20 mouse cellular contexts compared by ENCODE assay signal in genomic region chr2:127968944-127969343, GRCm38 (mm10).
A peak's percentile ranks its signal among the peaks of the same experiment; 100 is the strongest.
DNase-seq lines count a peak whose midpoint lies in the region; ATAC-seq lines count a peak whose summit lies in the region.
"Had no signal": no experiment of that assay in that cellular context is flagged by ENCODE, and none has a peak within 500 bp of the region (broad histone marks: within the 10 kb centered on the region; RNA-seq: fewer than 3 reads in every experiment).

No protein-coding gene starts in this region.

- no peaks in the 10 kb centered on the region for H3K27me3 ChIP-seq in liver, embryonic 11.5 days (replicated peaks; ENCODE audit: control insufficient read depth, insufficient read depth, low read length)
- H3K27me3 ChIP-seq: embryonic facial prominence, embryonic 12.5 days; forebrain, embryonic 13.5 days; hindbrain, embryonic 13.5 days had no signal

- H3K27ac ChIP-seq in liver, embryonic 11.5 days (ENCODE audit: low read depth, low read length), result no peak overlapping the region
- H3K27ac ChIP-seq: embryonic facial prominence, embryonic 12.5 days; forebrain, embryonic 13.5 days; hindbrain, embryonic 13.5 days; hindbrain, postnatal 0 days had no signal

- no peak overlapping the region for H3K4me3 ChIP-seq in liver, embryonic 11.5 days (ENCODE audit: low read depth, low read length)
- H3K4me3 ChIP-seq: embryonic facial prominence, embryonic 12.5 days; forebrain, embryonic 13.5 days; hindbrain, embryonic 13.5 days had no signal

- H3K4me1 ChIP-seq in liver, embryonic 11.5 days (replicated peaks; ENCODE audit: control insufficient read depth, insufficient read depth, low read length), result no peaks in the 10 kb centered on the region
- H3K4me1 ChIP-seq: embryonic facial prominence, embryonic 12.5 days; forebrain, embryonic 13.5 days; hindbrain, embryonic 13.5 days had no signal

- no peak overlapping the region for H3K9ac ChIP-seq in liver, embryonic 11.5 days (ENCODE audit: low read depth, low read length)
- H3K9ac ChIP-seq: embryonic facial prominence, embryonic 12.5 days; forebrain, embryonic 13.5 days; forebrain, postnatal 0 days; hindbrain, embryonic 13.5 days had no signal

- H3K36me3 ChIP-seq in liver, embryonic 11.5 days (ENCODE audit: control insufficient read depth, insufficient read depth, low read length), result no peaks in the 10 kb centered on the region
- H3K36me3 ChIP-seq: embryonic facial prominence, embryonic 12.5 days; hindbrain, embryonic 13.5 days had no signal

- H3K4me2 ChIP-seq in liver, embryonic 11.5 days, result no peak overlapping the region
- H3K4me2 ChIP-seq: embryonic facial prominence, embryonic 12.5 days; forebrain, embryonic 13.5 days; hindbrain, embryonic 13.5 days had no signal

- DNase-seq in liver, embryonic 11.5 days (ENCODE audit: low spot score), result no peak
- DNase-seq in liver (no peak), MEL-GATA-1-ER (ENCODE audit: extremely low read depth, low read depth) (peak; percentile 17)
- DNase-seq in spleen, postnatal 36 days (ENCODE audit: low spot score in 2 of 2), result no peak
- no peak for DNase-seq in thymus, postnatal 25 days
- DNase-seq: adrenal gland, postnatal 25 days; cerebellum, adult 11 months; cerebellum, adult 8-10 months; cerebellum, postnatal 14 days; forebrain, postnatal 0 days; gastrocnemius, postnatal 25 days; heart, postnatal 14 days had no signal

- peak; percentile 68 for ATAC-seq in liver, embryonic 11.5 days (replicated peaks; ENCODE audit: low FRiP score)
- ATAC-seq in erythroid progenitor cell, adult 5-6 weeks (replicated peaks; ENCODE audit: low FRiP score, poor library complexity, severe bottlenecking), result peak; percentile 57
- peak; percentile 98 for ATAC-seq in megakaryocyte-erythroid progenitor cell, adult 5-6 weeks (replicated peaks; ENCODE audit: low FRiP score, low TSS enrichment, poor library complexity, severe bottlenecking)
- ATAC-seq: activated CD4-positive, CD25-positive, alpha-beta regulatory T cell, adult 4 months; forebrain, embryonic 13.5 days; forebrain, postnatal 0 days; hindbrain, postnatal 0 days; Patski had no signal

- 54% methylated on average over 2 of the region's 2 CpGs for WGBS in liver, embryonic 11.5 days

- no peaks in the 10 kb centered on the region for H3K9me3 ChIP-seq in liver, embryonic 11.5 days (ENCODE audit: control insufficient read depth, low read length)
- H3K9me3 ChIP-seq: embryonic facial prominence, embryonic 12.5 days; forebrain, embryonic 13.5 days; hindbrain, embryonic 13.5 days had no signal
